Mouse (Mus musculus): ENCODE results near the gene Mafb.

The Mafb gene

DNA sequence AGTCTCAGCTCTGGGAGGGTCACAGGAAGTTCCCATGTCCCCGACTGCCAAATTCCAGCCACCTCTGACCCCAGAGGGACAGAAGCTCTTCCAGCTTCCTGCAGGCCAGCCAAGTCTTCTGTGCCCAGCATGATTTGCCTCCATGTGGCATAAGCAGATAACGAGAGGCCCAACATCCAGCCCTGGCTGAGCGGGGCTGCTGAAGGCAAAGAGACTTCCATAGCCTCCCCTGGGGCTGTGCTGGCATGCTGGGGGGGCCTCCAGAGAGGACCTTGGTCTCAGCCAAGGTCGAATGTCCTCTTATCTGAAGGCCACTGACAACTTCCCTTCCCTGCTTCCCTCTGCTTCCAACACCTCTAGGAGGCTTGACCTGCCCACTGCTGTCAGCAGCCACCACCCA, 39.7 kb downstream of the Mafb start:
- no peak for DNase-seq (ENCODE audit: low spot score)

DNA sequence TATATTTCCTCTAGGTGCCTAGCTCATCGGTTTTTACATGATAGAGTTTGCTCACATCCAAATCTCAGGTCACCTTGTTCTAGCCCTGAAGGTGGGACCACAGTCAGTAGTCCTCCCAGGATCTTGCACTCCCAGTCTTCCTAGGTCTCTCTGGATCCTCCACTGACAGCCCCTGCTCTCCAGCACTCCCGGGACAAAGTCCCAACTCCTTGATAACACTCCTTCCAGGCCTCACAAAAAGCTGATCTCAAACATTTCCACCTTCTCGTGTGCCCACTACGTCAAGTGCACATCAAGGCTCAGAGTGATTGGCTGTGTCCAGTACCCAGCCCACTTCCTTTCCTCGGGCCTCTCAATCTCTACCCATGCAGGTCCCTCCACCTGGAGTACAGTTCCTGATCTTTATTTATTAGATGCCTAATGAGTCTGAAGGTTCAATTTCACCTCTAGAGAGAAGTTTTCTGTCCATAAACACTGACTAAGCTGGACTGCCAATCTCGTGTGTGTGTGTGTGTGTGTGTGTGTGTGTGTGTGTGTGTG, 41.7 kb downstream of the Mafb start:
- no peak for DNase-seq (ENCODE audit: low spot score)

DNA sequence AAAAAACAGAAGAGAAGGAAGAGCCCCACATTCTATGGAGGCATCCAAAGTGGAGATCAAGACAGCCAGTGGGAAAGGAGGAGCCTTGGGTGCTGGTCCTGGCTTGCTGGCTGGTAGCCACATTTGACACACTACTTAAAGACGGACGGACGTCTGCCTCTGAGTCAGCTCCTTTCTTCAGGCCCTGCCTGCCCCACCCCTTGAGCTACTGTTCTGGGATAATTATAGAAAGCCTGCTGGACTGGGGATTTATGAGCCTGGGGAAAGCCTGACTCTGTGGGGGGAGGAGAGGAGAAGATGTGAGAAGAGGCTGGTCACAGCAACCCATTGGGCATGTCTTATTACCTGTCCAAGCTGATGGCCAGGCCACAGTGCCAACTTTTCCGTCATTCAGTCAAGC, 45.0 kb downstream of the Mafb start:
- DNase-seq (ENCODE audit: low spot score), result no peak

DNA sequence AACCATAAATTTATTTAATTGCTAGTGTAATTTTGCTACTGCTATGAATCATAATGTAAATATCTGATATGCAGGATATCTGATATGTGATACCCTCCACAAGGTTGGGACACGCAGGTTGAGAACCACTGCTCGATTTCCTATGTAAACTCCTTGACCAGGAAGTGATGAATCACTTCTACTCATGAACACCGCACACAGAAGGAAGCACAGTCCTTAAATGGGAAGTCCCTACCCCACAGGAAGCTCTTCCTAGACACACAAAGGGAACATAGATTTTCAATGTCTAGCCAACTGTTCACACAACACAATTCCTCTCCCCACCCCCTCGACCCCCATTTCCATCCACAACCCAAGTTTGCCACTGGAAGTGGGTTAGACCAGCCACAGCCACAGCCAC, 48.6 kb downstream of the Mafb start:
- no peak for DNase-seq (ENCODE audit: low spot score)
